Mouse (Mus musculus) liver, embryonic 14.5 days (tissue): Measurements from ENCODE around the gene Ttc34.

Experiments used
- CTCF ChIP-seq: IDR thresholded peaks from 2 replicates; pipeline ENCODE4 v1.5.1; 2016; ENCODE audit warnings: antibody characterized with exemption, low read depth, control low read depth
- EP300 ChIP-seq: IDR thresholded peaks from 2 replicates; pipeline ENCODE4 v1.6.1; 2016; ENCODE audit warnings: antibody characterized with exemption, low read depth

- TF ChIP-seq CTCF = no peak
- TF ChIP-seq EP300 = no peak
Measured at GRCm38 (mm10) chr4:154902371-154902770, 65.1 kb downstream of the Ttc34 start.
